Mouse (Mus musculus) hindbrain, embryonic 16.5 days (tissue): ENCODE measurements around the gene Mib2. TPM values are rescaled to one million over a fixed set of nuclear protein-coding genes. Genes with fewer than 3 reads are reported as not detected.
"Not testable (repeated sequence)": the region's sequence is repeated elsewhere in the genome, so short reads cannot be mapped to it uniquely, and the experiment has no call there.

Experiments
- ATAC-seq: fragments of 200-750 bp; cut with Nextera tagmentation; 2 replicates; pipeline ENCODE4 v1.8.0; 2017; ENCODE audit warnings: moderate TSS enrichment, moderate library complexity
- H3K27ac ChIP-seq: fragments of 300-500 bp; sonication (generic); 2 replicates; pipeline ENCODE4 v1.5.1; 2014; ENCODE audit warnings: low read depth, mild to moderate bottlenecking, control low read depth, low read length, moderate library complexity
- H3K27me3 ChIP-seq: fragments of 300-500 bp; sonication (generic); replicated peaks from 2 replicates; pipeline ENCODE4 v1.6.1; 2014; ENCODE audit warnings: low read length; ENCODE audit not compliant: control insufficient read depth, insufficient read depth
- H3K36me3 ChIP-seq: fragments of 300-500 bp; sonication (generic); 2 replicates; pipeline ENCODE4 v1.6.1; 2014; ENCODE audit warnings: mild to moderate bottlenecking, low read length, moderate library complexity, mixed read lengths; ENCODE audit not compliant: control insufficient read depth, insufficient read depth
- H3K4me1 ChIP-seq: fragments of 300-500 bp; sonication (generic); 2 replicates; pipeline ENCODE4 v1.6.1; 2014; ENCODE audit warnings: low read depth, low read length; ENCODE audit not compliant: control insufficient read depth, insufficient read depth
- H3K4me2 ChIP-seq: fragments of 300-500 bp; sonication (generic); 2 replicates; pipeline ENCODE4 v1.6.1; 2014; ENCODE audit warnings: mild to moderate bottlenecking, low read length, control low read depth, moderate library complexity
- H3K4me3 ChIP-seq: fragments of 300-500 bp; sonication (generic); 2 replicates; pipeline ENCODE4 v1.5.1; 2014; ENCODE audit warnings: mild to moderate bottlenecking, low read length, control low read depth, moderate library complexity
- H3K9ac ChIP-seq: fragments of 300-500 bp; sonication (generic); 2 replicates; pipeline ENCODE4 v1.6.1; 2014; ENCODE audit warnings: low read depth, mild to moderate bottlenecking, control low read depth, low read length, moderate library complexity
- H3K9me3 ChIP-seq: fragments of 300-500 bp; sonication (generic); 2 replicates; pipeline ENCODE4 v1.6.1; 2014; ENCODE audit warnings: mild to moderate bottlenecking, low read length, moderate library complexity; ENCODE audit not compliant: control insufficient read depth
- WGBS: fragments of 180-500 bp; shearing (Covaris S2); extraction: QIAGEN DNeasy Blood & Tissue Kit; methylation state at CpG from one replicate; pipeline ENCODE4 v1.1.7; 2014; 5-methylcytosine and 5-hydroxymethylcytosine counted together
- polyA plus RNA-seq: library from polyadenylated mRNA; unstranded; fragments of >200 nt; fragmentation: Nextera tagmentation; extraction: Ambion mirVana; gene quantifications from 2 replicates; pipeline ENCODE4 v1.2.1, GENCODE M21; 2015

Mib2 gene
- polyA plus RNA-seq, 1 experiment from 2014 or later: 54.4 TPM

- H3K9ac ChIP-seq: peak overlapping the region; percentile 30; the same call in 1 of the 2 replicates
These were observed 14.9 kb downstream of the Mib2 start for GRCm38 (mm10) chr4:155654183-155654455.

DNA sequence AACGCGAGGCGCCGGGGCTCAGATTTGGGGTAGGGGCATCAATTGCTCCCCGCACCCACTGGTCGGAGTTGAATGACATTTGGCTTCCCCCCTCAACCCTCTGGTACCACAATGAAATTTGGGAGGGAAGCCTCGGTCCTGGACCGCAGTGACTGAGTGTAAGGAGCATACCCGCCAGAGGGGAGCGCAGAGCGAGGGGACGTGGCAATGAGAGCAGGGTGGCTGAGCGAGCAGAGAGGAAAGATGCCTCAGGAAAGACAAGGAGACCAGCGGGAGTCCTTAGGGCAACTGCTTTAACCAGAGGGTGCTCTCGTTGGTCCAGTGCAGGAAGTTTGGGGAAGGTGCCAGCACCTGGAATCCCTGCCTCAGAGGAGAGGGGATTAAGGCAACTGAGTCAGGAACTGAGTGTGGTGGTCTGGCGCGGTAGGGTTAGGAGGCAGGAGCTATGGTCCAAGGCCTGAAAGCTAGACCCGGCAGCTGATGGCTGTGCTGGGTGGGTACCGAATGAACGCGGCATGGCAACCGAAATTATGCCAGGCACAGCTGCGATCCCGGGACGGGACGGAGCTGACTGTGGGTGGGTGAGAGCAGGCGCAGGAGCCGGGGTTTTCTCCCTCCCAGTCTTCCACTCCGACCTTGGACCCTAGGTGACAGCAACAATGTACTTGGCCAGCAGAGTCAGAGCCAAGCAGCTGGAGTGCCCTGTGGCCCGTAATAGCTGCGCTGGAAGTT lies 15.4 kb downstream of the Mib2 start:
- H3K4me1 ChIP-seq: peaks cover 27% of the 10 kb centered on the region
- H3K4me3 ChIP-seq: peak overlapping the region; percentile 36
- no peak overlapping the region for H3K27ac ChIP-seq
- H3K9ac ChIP-seq: peak overlapping the region; percentile 56
- H3K27me3 ChIP-seq: peaks cover 56% of the 10 kb centered on the region
- peaks cover 39% of the 10 kb centered on the region for H3K36me3 ChIP-seq
- peak; percentile 40 for ATAC-seq
- no peaks in the 10 kb centered on the region for H3K9me3 ChIP-seq
- WGBS: 2% methylated on average over 31 of the region's 31 CpGs
- H3K4me2 ChIP-seq: peak overlapping the region; percentile 72

More at GRCm38 (mm10) chr4:155654183-155654455, 14.9 kb downstream of the Mib2 start:
- H3K4me1 ChIP-seq: peaks cover 27% of the 10 kb centered on the region
- peak overlapping the region; percentile 28; the same call in 1 of the 2 replicates for H3K4me3 ChIP-seq
- peaks cover 37% of the 10 kb centered on the region for H3K36me3 ChIP-seq
- H3K27me3 ChIP-seq: peaks cover 56% of the 10 kb centered on the region
- no peak overlapping the region for H3K27ac ChIP-seq
- H3K4me2 ChIP-seq: peak overlapping the region; percentile 53
- 6% methylated on average over 6 of the region's 6 CpGs for WGBS
- ATAC-seq: no peak
- H3K9me3 ChIP-seq: no peaks in the 10 kb centered on the region

DNA sequence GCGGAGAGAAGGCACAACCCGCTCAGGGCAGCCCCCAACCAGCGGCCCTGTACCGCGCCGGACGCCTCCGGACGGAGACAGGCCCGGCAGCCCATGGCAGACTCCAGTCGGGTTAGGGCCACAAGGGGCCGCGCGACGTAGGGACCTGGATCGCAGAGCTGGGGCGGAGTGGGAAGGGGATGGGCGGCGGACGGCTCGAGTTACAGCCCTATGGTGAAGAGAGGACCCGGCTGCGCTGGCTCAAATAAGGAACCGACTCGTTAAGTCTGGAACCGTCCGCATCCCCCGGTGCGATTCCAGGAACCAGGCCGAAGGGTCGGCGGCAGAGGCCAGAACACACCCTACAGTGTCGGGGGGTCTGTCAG lies 15.9 kb downstream of the Mib2 start, which contains the start of gene Mmp23:
Gene Mmp23, minus strand, starts transcription at position 299 of the 365 bp plus-strand sequence.
- ATAC-seq: peak; percentile 43
- Histone ChIP-seq H3K36me3 (peaks cover 45% of the 10 kb centered on the region), H3K4me2 (peak within 1 kb of the TSS; percentile 72), H3K4me3 (peak within 1 kb of the TSS; percentile 36), H3K9me3 (no peaks in the 10 kb centered on the region), H3K9ac (peak within 1 kb of the TSS; percentile 56), H3K27me3 (peaks cover 56% of the 10 kb centered on the region), H3K4me1 (peaks cover 27% of the 10 kb centered on the region), H3K27ac (no peak within 1 kb of the TSS)
- 0% methylated on average over 33 of the region's 33 CpGs for WGBS

DNA sequence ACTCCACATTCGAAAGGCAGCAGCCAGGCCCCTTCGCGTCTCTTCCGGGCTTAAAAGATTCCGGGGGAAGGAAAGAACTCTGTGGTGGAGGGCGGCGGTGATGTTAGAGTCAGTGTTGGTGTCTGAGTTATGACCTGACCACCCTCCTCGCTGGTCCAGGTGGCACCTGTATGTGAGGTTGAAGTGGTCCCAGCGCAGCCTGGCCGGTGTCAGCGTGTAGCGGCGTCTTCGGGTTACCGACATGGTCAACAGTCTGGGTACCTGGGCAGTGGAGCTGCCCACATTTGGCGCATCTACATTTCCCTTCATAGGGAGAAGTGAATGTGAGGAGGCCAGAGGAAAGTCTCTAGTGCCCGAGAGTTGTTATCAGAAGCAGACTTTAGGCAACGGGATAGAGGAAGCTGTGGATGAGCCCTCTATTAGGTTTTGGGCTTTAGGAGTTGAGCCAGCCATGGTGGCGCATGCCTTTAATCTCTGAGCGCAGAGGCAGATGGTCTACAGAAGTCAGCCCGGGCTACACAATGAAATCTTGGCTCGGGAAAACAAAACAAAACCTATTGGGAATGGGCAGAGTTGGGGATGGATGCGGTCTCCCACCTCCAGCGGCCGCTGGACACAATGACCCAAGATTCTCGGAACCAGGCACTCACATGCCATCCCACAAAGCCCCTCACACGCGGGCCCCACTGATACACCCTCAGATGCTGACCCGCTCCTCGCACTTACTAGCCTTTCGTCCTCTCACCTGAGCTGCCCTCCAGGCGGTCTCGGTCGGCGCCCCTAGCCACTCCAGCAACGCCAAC lies 16.5 kb downstream of the Mib2 start:
- no peaks in the 10 kb centered on the region for H3K9me3 ChIP-seq
- WGBS: 25% methylated on average over 36 of the region's 36 CpGs
- no peak overlapping the region for H3K27ac ChIP-seq
- peak; percentile 2; the same call in 1 of the 2 replicates for ATAC-seq
- peak overlapping the region; percentile 36 for H3K4me3 ChIP-seq
- peak overlapping the region; percentile 72 for H3K4me2 ChIP-seq
- H3K36me3 ChIP-seq: peaks cover 51% of the 10 kb centered on the region
- H3K27me3 ChIP-seq: peaks cover 56% of the 10 kb centered on the region
- peak overlapping the region; percentile 56 for H3K9ac ChIP-seq
- H3K4me1 ChIP-seq: peaks cover 27% of the 10 kb centered on the region

DNA sequence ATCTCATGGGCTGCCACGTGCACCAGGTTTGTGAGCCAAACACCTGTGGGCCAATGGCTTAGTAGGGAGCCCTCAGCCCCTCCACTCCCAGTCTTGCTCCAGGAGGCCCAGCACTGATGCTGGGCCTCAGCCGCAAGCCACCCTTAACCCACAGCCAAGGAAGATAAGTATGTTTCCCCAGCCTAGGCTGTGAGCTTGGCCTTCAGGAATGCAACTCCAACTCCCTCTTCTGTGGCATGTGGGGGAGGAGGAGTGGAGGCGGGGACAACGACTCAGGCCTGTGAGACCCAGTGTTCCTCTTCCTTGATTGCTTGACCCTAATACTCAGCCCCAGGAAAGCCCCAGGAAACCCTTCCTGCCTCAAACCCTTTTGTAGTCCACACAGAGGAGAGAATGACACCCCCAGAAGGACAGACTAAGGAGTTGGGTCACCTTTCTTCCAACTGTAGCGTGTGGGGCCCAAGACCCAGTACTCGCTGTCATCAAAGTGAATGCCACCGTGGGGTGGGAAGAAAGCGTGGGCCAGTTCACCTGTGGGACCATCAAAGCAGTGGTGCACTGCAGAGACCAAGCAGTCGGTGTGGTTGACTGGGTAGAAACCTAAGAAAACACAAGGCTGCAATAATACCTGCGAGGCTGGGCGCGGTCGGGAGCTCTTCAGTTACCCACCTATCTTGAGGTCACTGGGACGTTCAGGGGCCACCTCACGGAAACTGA lies 17.3 kb downstream of the Mib2 start:
- Histone ChIP-seq H3K36me3 (peaks cover 54% of the 10 kb centered on the region), H3K9me3 (no peaks in the 10 kb centered on the region), H3K9ac (no peak overlapping the region), H3K27me3 (peaks cover 55% of the 10 kb centered on the region), H3K4me3 (no peak overlapping the region), H3K4me2 (no peak overlapping the region), H3K27ac (no peak overlapping the region), H3K4me1 (peaks cover 27% of the 10 kb centered on the region)
- ATAC-seq: no peak
- WGBS: 70% methylated on average over 15 of the region's 15 CpGs

- no peak for ATAC-seq
- Histone ChIP-seq H3K36me3 (peaks cover 55% of the 10 kb centered on the region), H3K4me2 (no peak overlapping the region), H3K27me3 (peaks cover 31% of the 10 kb centered on the region), H3K4me3 (no peak overlapping the region), H3K9me3 (no peaks in the 10 kb centered on the region), H3K9ac (no peak overlapping the region), H3K27ac (no peak overlapping the region), H3K4me1 (peaks cover 20% of the 10 kb centered on the region)
- WGBS: 92% methylated on average over 11 of the region's 11 CpGs
These were observed 19.6 kb downstream of the Mib2 start for GRCm38 (mm10) chr4:155649355-155649754.

DNA sequence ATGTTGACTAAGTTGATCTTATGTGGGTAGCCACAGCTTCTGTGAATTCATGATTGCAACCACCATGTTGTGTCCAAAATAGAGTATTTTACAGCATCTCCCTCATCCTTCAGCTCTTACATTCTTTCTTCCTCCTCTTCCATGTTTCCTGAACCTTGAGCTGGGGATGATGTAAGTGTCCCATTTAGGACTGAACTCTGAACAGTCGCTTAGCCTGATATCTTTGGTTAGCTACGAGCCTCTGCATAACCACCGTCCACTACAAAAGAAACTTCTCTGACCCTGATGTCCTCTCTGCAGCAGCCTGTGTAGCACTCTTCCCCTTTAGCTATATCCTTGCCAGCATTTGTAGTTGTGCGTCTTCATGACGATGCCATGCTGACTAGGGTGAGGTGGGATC lies 23.3 kb downstream of the Mib2 start:
- Histone ChIP-seq H3K36me3 (peaks cover 73% of the 10 kb centered on the region), H3K4me1 (no peaks in the 10 kb centered on the region), H3K27ac (no peak overlapping the region), H3K4me3 (no peak overlapping the region), H3K9ac (no peak overlapping the region), H3K9me3 (no peaks in the 10 kb centered on the region), H3K4me2 (no peak overlapping the region), H3K27me3 (peaks cover 7% of the 10 kb centered on the region)
- 97% methylated on average over 5 of the region's 5 CpGs for WGBS
- ATAC-seq: no peak

DNA sequence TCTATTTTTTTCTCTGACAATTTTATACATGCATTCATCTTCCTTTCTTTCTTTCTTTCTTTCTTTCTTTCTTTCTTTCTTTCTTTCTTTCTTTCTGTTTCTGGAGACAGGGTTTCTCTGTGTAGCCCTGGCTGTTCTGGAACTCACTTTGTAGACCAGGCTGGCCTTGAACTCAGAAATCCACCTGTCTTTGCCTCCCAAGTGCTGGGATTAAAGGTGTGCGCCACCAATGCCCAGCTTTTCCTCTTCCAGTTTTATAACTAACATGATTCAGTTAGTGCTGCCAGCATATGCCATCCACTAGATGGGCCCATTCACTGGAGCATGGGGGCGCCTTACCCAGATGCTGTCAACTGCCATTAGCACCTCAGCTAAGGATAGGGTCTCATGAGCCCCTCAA lies 23.7 kb downstream of the Mib2 start, which contains the start of gene Gm10563:
Gene Gm10563, minus strand, starts transcription at position 101 of the 400 bp plus-strand sequence.
- not testable (repeated sequence) for H3K9me3 ChIP-seq, H3K27me3 ChIP-seq, H3K27ac ChIP-seq, ATAC-seq, H3K4me2 ChIP-seq, H3K4me3 ChIP-seq, H3K9ac ChIP-seq, H3K4me1 ChIP-seq
- H3K36me3 ChIP-seq: peaks cover 73% of the 10 kb centered on the region
- WGBS: 95% methylated on average over 2 of the region's 2 CpGs

GRCm38 (mm10) chr4:155643531-155643930 lies 25.5 kb downstream of the Mib2 start:
- no peak overlapping the region for H3K4me3 ChIP-seq
- no peak overlapping the region for H3K9ac ChIP-seq
- 92% methylated on average over 1 of the region's 1 CpGs for WGBS
- H3K4me1 ChIP-seq: no peaks in the 10 kb centered on the region
- peaks cover 63% of the 10 kb centered on the region for H3K36me3 ChIP-seq
- no peaks in the 10 kb centered on the region for H3K9me3 ChIP-seq
- no peak overlapping the region for H3K27ac ChIP-seq
- no peaks in the 10 kb centered on the region for H3K27me3 ChIP-seq
- no peak overlapping the region for H3K4me2 ChIP-seq
- no peak for ATAC-seq
